Mouse (Mus musculus) forebrain, embryonic 11.5 days (tissue): Measurements from ENCODE around the gene Riok1. TPM values are rescaled to one million over a fixed set of nuclear protein-coding genes. Genes with fewer than 3 reads are reported as not detected.

Source experiments
- ATAC-seq: fragments of 200-750 bp; cut with Nextera tagmentation; replicated peaks from 2 replicates; pipeline ENCODE4 v1.8.0; 2017; ENCODE audit warnings: moderate TSS enrichment; ENCODE audit not compliant: low FRiP score
- DNase-seq: peaks from one replicate; pipeline ENCODE4 v3.0.0-alpha.2; 2017; ENCODE audit warnings: low spot score
- H3K27ac ChIP-seq: fragments of 300-500 bp; sonication (generic); 2 replicates; pipeline ENCODE4 v1.5.1; 2014; ENCODE audit warnings: low read depth, low read length
- H3K27me3 ChIP-seq: fragments of 300-500 bp; sonication (generic); 2 replicates; pipeline ENCODE4 v1.6.1; 2014; ENCODE audit warnings: mild to moderate bottlenecking, low read length, mixed read lengths; ENCODE audit not compliant: control insufficient read depth, insufficient read depth
- H3K36me3 ChIP-seq: fragments of 300-500 bp; sonication (generic); 2 replicates; pipeline ENCODE4 v1.6.1; 2014; ENCODE audit warnings: mild to moderate bottlenecking, low read length, moderate library complexity, mixed read lengths; ENCODE audit not compliant: control insufficient read depth, insufficient read depth
- H3K4me1 ChIP-seq: fragments of 300-500 bp; sonication (generic); replicated peaks from 2 replicates; pipeline ENCODE4 v1.6.1; 2014; ENCODE audit warnings: low read length, mixed read lengths; ENCODE audit not compliant: control insufficient read depth, insufficient read depth
- H3K4me2 ChIP-seq: fragments of 300-500 bp; sonication (generic); 2 replicates; pipeline ENCODE4 v1.6.1; 2014; ENCODE audit warnings: low read depth, mild to moderate bottlenecking, low read length, moderate library complexity, mixed read lengths; ENCODE audit not compliant: severe bottlenecking
- H3K4me3 ChIP-seq: fragments of 300-500 bp; sonication (generic); 2 replicates; pipeline ENCODE4 v1.5.1; 2014; ENCODE audit warnings: low read depth, low read length
- H3K9ac ChIP-seq: fragments of 300-500 bp; sonication (generic); 2 replicates; pipeline ENCODE4 v1.6.1; 2014; ENCODE audit warnings: low read length
- H3K9me3 ChIP-seq: fragments of 300-500 bp; sonication (generic); 2 replicates; pipeline ENCODE4 v1.6.1; 2016; ENCODE audit warnings: low read length, mixed read lengths; ENCODE audit not compliant: control insufficient read depth
- WGBS: fragments of 180-500 bp; shearing (Covaris S2); extraction: QIAGEN DNeasy Blood & Tissue Kit; methylation state at CpG from one replicate; pipeline ENCODE4 v1.1.7; 2014; 5-methylcytosine and 5-hydroxymethylcytosine counted together
- microRNA-seq: library from miRNA; unstranded; fragments of <30 nt; microRNA quantifications from one replicate; pipeline ENCODE4, GENCODE M21; 2016; ENCODE audit not compliant: insufficient number of aligned reads
- polyA plus RNA-seq: library from polyadenylated mRNA; unstranded; fragments of >200 nt; fragmentation: Nextera tagmentation; extraction: Ambion mirVana; gene quantifications from 2 replicates; pipeline ENCODE4 v1.2.1, GENCODE M21; 2014

Gene Riok1
- polyA plus RNA-seq, 1 experiment from 2014 or later, result 53.6 TPM

DNA sequence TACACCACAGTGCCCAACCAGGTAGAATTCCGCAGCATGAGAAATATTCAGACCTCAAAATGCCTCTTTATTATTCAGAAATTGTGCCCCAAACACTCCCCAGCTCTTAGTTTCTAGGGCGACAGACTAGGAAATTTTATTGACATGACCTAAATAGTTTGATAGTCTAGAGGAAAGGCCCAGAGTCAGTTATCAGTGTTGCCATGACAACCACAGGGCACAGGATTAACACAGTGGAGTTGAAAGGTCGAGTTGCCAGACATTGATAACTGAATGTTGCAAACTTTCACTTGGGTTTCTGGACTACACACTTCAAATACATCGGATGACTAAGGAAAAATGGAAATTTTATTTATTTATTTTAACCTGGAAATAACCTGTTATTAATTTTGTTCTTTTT, 53.1 kb downstream of the Riok1 start:
- no peak overlapping the region for H3K4me2 ChIP-seq
- H3K27ac ChIP-seq, result no peak overlapping the region
- no peak overlapping the region for H3K9ac ChIP-seq
- H3K36me3 ChIP-seq, result no peaks in the 10 kb centered on the region
- no peak for DNase-seq
- no peaks in the 10 kb centered on the region for H3K27me3 ChIP-seq
- 67% methylated on average over 4 of the region's 4 CpGs for WGBS
- H3K4me1 ChIP-seq, result no peaks in the 10 kb centered on the region
- no peak for ATAC-seq
- H3K4me3 ChIP-seq, result no peak overlapping the region
- H3K9me3 ChIP-seq, result no peaks in the 10 kb centered on the region

DNA sequence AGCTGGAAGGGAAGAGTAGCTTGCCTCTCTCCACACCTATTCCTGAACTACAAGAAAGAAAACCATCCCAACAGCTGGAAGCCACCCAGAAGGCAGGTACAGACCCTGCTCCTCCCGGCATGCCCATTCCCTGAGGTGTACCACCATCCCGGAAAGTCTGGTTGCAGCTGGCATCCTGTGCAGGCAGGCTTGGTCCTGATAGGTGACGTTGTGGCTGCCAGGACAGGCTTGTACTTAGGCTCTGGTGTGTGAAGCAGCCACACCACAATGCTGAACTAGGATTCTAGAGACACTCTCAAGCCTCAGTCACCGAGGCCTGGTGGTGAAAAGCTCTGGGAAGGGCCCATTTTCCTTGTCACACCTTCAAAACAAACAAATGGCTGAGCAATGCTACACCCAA, 59.4 kb downstream of the Riok1 start:
- DNase-seq (no peak), ATAC-seq (no peak)
- no peaks in the 10 kb centered on the region for H3K9me3 ChIP-seq
- WGBS, result 67% methylated on average over 4 of the region's 4 CpGs
- no peak overlapping the region for H3K4me2 ChIP-seq
- H3K27me3 ChIP-seq, result no peaks in the 10 kb centered on the region
- no peak overlapping the region for H3K9ac ChIP-seq
- no peaks in the 10 kb centered on the region for H3K36me3 ChIP-seq
- no peak overlapping the region for H3K27ac ChIP-seq
- H3K4me3 ChIP-seq, result no peak overlapping the region
- H3K4me1 ChIP-seq, result no peaks in the 10 kb centered on the region

DNA sequence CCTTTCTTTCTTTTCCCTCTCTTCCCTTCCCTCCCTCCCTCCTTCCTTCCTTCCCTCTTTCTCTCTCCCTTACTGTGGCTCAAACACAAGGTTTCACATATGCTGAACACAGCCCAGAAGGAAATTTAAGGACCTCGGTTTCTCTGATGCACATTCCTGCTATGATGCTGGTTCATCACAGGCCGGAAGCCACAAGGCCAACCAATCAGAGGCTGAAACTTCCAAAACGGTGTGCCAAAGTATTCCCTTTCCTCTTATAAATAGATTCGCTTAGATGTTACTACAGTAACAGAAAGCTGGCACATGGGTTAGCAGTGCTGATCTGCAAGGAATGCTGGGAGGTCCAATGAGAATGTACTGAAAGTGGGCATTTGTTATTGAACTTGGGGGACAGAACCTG, 66.6 kb downstream of the Riok1 start:
- DNase-seq (no peak), ATAC-seq (no peak)
- Histone ChIP-seq H3K4me3 (no peak overlapping the region), H3K27me3 (no peaks in the 10 kb centered on the region), H3K4me2 (no peak overlapping the region), H3K9me3 (no peaks in the 10 kb centered on the region), H3K27ac (no peak overlapping the region), H3K4me1 (no peaks in the 10 kb centered on the region), H3K9ac (no peak overlapping the region), H3K36me3 (no peaks in the 10 kb centered on the region)
- WGBS, result 81% methylated on average over 4 of the region's 4 CpGs

- Histone ChIP-seq H3K4me1 (no peaks in the 10 kb centered on the region), H3K9ac (no peak overlapping the region), H3K4me3 (no peak overlapping the region), H3K4me2 (no peak overlapping the region), H3K36me3 (no peaks in the 10 kb centered on the region), H3K9me3 (no peaks in the 10 kb centered on the region), H3K27me3 (no peaks in the 10 kb centered on the region), H3K27ac (no peak overlapping the region)
- ATAC-seq, result no peak
- WGBS, result 92% methylated on average over 10 of the region's 10 CpGs
- no peak for DNase-seq
Observed at GRCm38 (mm10) chr13:38104501-38104900, 67.7 kb downstream of the Riok1 start.

DNA sequence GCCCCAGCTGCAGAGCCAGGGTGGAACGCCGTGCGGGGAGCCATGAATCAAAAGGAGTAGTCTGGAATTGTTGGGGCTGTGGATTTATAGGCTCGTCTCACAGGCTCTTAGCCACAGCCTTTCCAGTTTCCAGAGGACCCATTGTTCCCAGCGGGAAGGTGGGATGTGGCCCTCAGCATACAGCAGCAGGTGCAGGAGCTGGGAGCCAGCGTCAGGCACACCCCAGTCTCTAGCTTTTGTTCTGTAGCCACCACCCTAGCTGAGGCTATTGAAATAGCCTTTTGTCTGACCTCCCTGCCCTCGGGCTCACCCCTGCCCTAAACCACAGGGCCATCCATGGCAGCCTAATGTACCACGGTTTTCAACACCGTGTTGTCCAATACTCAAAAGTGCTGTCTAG, 72.3 kb downstream of the Riok1 start:
- Histone ChIP-seq H3K9me3 (no peaks in the 10 kb centered on the region), H3K9ac (no peak overlapping the region), H3K27me3 (no peaks in the 10 kb centered on the region), H3K27ac (no peak overlapping the region), H3K4me1 (no peaks in the 10 kb centered on the region), H3K4me2 (no peak overlapping the region), H3K4me3 (no peak overlapping the region), H3K36me3 (no peaks in the 10 kb centered on the region)
- 87% methylated on average over 9 of the region's 9 CpGs for WGBS
- DNase-seq, result no peak
- ATAC-seq, result no peak

Small RNA genes lying within 50 kb of the gene (microRNA-seq; reads per million reads assigned to microRNA genes)
- not detected for gene Gm27387

Other genes with a start within 250 kb of the Riok1 start
- 112 and 118 TPM in 2 replicates for gene Ssr1, start 42.8 kb upstream of the Riok1 start, polyA plus RNA-seq
- gene Cage1, start 74 bp downstream of the Riok1 start, polyA plus RNA-seq, result 0.87 and 0.99 TPM in 2 replicates
- 1.1 and 1.3 TPM in 2 replicates for gene Dsp, start 114.3 kb downstream of the Riok1 start, polyA plus RNA-seq
- gene Snrnp48, start 167.9 kb downstream of the Riok1 start, polyA plus RNA-seq, result 44.8 and 45.5 TPM in 2 replicates